ENCODE assay signal across 9 mouse cellular contexts in the genomic region with DNA sequence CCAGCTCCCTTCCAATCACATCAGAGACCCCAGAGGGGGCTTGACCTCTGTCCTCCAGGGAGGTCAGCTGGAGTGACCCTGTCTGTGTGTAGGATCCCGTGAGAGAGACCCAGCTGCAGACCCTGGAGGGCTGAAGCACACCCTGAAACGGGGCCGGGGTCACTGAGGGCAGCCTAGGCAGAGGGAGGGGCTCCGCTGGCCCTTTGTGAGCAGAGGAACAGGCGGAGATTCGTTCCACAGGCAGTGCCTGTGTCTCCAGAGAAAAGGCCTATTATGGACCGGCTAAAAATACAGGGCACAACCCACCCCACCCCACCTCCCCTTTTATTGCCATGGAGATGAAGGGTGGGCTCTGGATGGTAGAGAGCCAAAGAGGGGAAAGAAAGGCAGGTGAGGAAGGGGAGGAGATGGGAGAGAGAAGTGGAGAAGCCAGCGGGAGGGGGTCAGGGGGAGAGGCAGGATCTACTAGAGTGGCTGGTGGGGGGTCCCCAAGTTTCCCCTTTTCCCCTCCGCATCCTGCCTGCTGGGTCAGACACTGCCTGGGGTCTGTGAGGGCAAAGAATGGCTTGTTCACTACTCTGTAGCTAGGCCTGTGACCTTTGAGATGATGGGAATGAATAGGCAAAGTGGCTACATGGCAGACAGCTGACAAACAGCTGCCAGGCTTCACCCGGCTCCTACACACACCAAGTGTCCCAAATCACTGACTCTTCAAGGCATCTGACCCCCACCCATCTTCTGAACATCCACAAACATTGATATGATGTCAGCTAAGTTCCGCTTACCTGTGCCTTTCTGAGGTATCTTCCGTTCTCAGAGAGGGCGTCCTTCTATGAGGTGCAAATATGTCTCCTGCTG. TPM values are rescaled to one million over a fixed set of nuclear protein-coding genes. Genes with fewer than 3 reads are reported as not detected.
DNase-seq lines count a peak whose midpoint lies in the region; ATAC-seq and TF ChIP-seq lines count a peak whose summit lies in the region.
"Had no signal": no experiment of that assay in that cellular context is flagged by ENCODE, and none has a peak within 500 bp of the region (broad histone marks: within the 10 kb centered on the region; RNA-seq: fewer than 3 reads in every experiment).

No protein-coding gene starts in this region.

- TF ChIP-seq CTCF in stomach, postnatal 0 days (IDR thresholded peaks at IDR 0.05; ENCODE audit: low read depth), result no peak

- no peak for DNase-seq in stomach, postnatal 0 days (ENCODE audit: low spot score)
- DNase-seq in frontal cortex, postnatal 14 days (ENCODE audit: low spot score in 2 of 2), result no peak
- no peak for DNase-seq in thymus, postnatal 4 days
- DNase-seq: kidney, postnatal 10 days had no signal

- no peak overlapping the region for H3K9ac ChIP-seq in stomach, embryonic 14.5 days (replicated peaks; ENCODE audit: low read depth, low read length)
- no peak overlapping the region for H3K9ac ChIP-seq in stomach, postnatal 0 days (ENCODE audit: low read length)
- peak overlapping the region; percentile 43; the same call in 1 of the 2 replicates for H3K9ac ChIP-seq in forebrain, embryonic 13.5 days
- H3K9ac ChIP-seq in midbrain, embryonic 13.5 days (replicated peaks), result peak overlapping the region; percentile 39

- H3K4me2 ChIP-seq in stomach, embryonic 14.5 days (replicated peaks; ENCODE audit: low read depth, low read length), result no peak overlapping the region
- H3K4me2 ChIP-seq in stomach, postnatal 0 days (replicated peaks; ENCODE audit: low read depth), result no peak overlapping the region
- H3K4me2 ChIP-seq in forebrain, embryonic 13.5 days, result peak overlapping the region; percentile 38
- peak overlapping the region; percentile 26; the same call in 1 of the 2 replicates for H3K4me2 ChIP-seq in midbrain, embryonic 13.5 days (replicated peaks)

- no peaks in the 10 kb centered on the region for H3K9me3 ChIP-seq in stomach, embryonic 14.5 days (ENCODE audit: control insufficient read depth, low read depth, low read length)
- no peaks in the 10 kb centered on the region for H3K9me3 ChIP-seq in stomach, postnatal 0 days (ENCODE audit: control insufficient read depth, low read length)
- peaks cover 2% of the 10 kb centered on the region for H3K9me3 ChIP-seq in forebrain, embryonic 13.5 days (replicated peaks)
- H3K9me3 ChIP-seq in midbrain, embryonic 13.5 days, result no peaks in the 10 kb centered on the region

- no peaks in the 10 kb centered on the region for H3K36me3 ChIP-seq in stomach, embryonic 14.5 days (ENCODE audit: control insufficient read depth, insufficient read depth, low read length)
- no peaks in the 10 kb centered on the region for H3K36me3 ChIP-seq in stomach, postnatal 0 days (ENCODE audit: control insufficient read depth, insufficient read depth, low read length)
- H3K36me3 ChIP-seq in forebrain, embryonic 13.5 days (ENCODE audit: poor library complexity, severe bottlenecking), result no peaks in the 10 kb centered on the region
- H3K36me3 ChIP-seq in midbrain, embryonic 13.5 days, result no peaks in the 10 kb centered on the region

- H3K27ac ChIP-seq in stomach, embryonic 14.5 days (ENCODE audit: low read length), result no peak overlapping the region
- no peak overlapping the region for H3K27ac ChIP-seq in stomach, postnatal 0 days (replicated peaks)
- peak overlapping the region; percentile 97 for H3K27ac ChIP-seq in forebrain, embryonic 13.5 days
- peak overlapping the region; percentile 93 for H3K27ac ChIP-seq in midbrain, embryonic 13.5 days

- peaks cover 20% of the 10 kb centered on the region for H3K4me1 ChIP-seq in stomach, embryonic 14.5 days (ENCODE audit: control insufficient read depth, insufficient read depth, low read length)
- H3K4me1 ChIP-seq in stomach, postnatal 0 days (replicated peaks; ENCODE audit: control insufficient read depth, insufficient read depth), result no peaks in the 10 kb centered on the region
- H3K4me1 ChIP-seq in forebrain, embryonic 13.5 days, result peaks cover 79% of the 10 kb centered on the region
- peaks cover 75% of the 10 kb centered on the region for H3K4me1 ChIP-seq in midbrain, embryonic 13.5 days (replicated peaks)

- TF ChIP-seq EP300 in stomach, postnatal 0 days (optimal IDR thresholded peaks at IDR 0.05), result no peak

- no peak overlapping the region for H3K4me3 ChIP-seq in stomach, embryonic 14.5 days (ENCODE audit: low read depth, low read length)
- no peak overlapping the region for H3K4me3 ChIP-seq in stomach, postnatal 0 days (ENCODE audit: low read depth, low read length)
- H3K4me3 ChIP-seq in forebrain, embryonic 13.5 days, result no peak overlapping the region
- H3K4me3 ChIP-seq in midbrain, embryonic 13.5 days (replicated peaks), result no peak overlapping the region

- H3K27me3 ChIP-seq in stomach, embryonic 14.5 days (ENCODE audit: control insufficient read depth, insufficient read depth, low read length), result no peaks in the 10 kb centered on the region
- H3K27me3 ChIP-seq in stomach, postnatal 0 days (ENCODE audit: control insufficient read depth, insufficient read depth, low read length), result no peaks in the 10 kb centered on the region
- no peaks in the 10 kb centered on the region for H3K27me3 ChIP-seq in forebrain, embryonic 13.5 days
- no peaks in the 10 kb centered on the region for H3K27me3 ChIP-seq in midbrain, embryonic 13.5 days

- peak; percentile 23; the same call in 1 of the 2 replicates for ATAC-seq in stomach, embryonic 14.5 days (ENCODE audit: insufficient number of reproducible peaks, insufficient read depth, low FRiP score, low read depth)
- ATAC-seq in stomach, postnatal 0 days (ENCODE audit: low FRiP score, low TSS enrichment), result no peak
- peak; percentile 29; the same call in 1 of the 2 replicates for ATAC-seq in forebrain, embryonic 13.5 days
- peak; percentile 77 for ATAC-seq in midbrain, embryonic 13.5 days
- no peak for ATAC-seq in monocyte, adult 5-6 weeks (replicated peaks; ENCODE audit: insufficient number of reproducible peaks, low FRiP score, low TSS enrichment, poor library complexity, severe bottlenecking)

- WGBS in stomach, embryonic 14.5 days, result 39% methylated on average over 13 of the region's 13 CpGs
- 54% methylated on average over 13 of the region's 13 CpGs for WGBS in stomach, postnatal 0 days
- 21% methylated on average over 12 of the region's 13 CpGs for WGBS in forebrain, embryonic 13.5 days
- WGBS in midbrain, embryonic 13.5 days, result 20% methylated on average over 13 of the region's 13 CpGs

RNA-seq across cellular contexts. Expression of gene Cdk5rap3, which starts 16.6 kb away (rescaled TPM):
- 65.2 and 68.7 TPM in 2 replicates for polyA plus RNA-seq in stomach, embryonic 14.5 days (2014; fragmentation: Nextera tagmentation; extraction: Ambion mirVana)
- 61.7 and 64.9 TPM in 2 replicates for polyA plus RNA-seq in stomach, postnatal 0 days (2015; fragmentation: Nextera tagmentation; extraction: Ambion mirVana)
- polyA plus RNA-seq in forebrain, embryonic 13.5 days (2015; fragmentation: Nextera tagmentation; extraction: Ambion mirVana), result 102 and 104 TPM in 2 replicates
- 103 and 104 TPM in 2 replicates for polyA plus RNA-seq in midbrain, embryonic 13.5 days (2015; fragmentation: Nextera tagmentation; extraction: Ambion mirVana)
- total RNA-seq in monocyte, adult 5-6 weeks (2017), result 38.4 to 51.0 TPM (median 44.6 TPM) in 3 replicates

RNA-seq across cellular contexts. Expression of gene Prr15l, which starts 28.2 kb away (rescaled TPM):
- polyA plus RNA-seq in stomach, embryonic 14.5 days (2014; fragmentation: Nextera tagmentation; extraction: Ambion mirVana), result 46.8 and 48.7 TPM in 2 replicates
- polyA plus RNA-seq in stomach, postnatal 0 days (2015; fragmentation: Nextera tagmentation; extraction: Ambion mirVana), result 112 and 116 TPM in 2 replicates
- 0.08 and 0.25 TPM in 2 replicates for polyA plus RNA-seq in forebrain, embryonic 13.5 days (2015; fragmentation: Nextera tagmentation; extraction: Ambion mirVana)
- 0.10 TPM in 1 of 2 replicates, not detected in the other for polyA plus RNA-seq in midbrain, embryonic 13.5 days (2015; fragmentation: Nextera tagmentation; extraction: Ambion mirVana)
- 0.29 TPM in 1 of 3 replicates, not detected in the others for total RNA-seq in monocyte, adult 5-6 weeks (2017)
- polyA plus RNA-seq: cortical plate, adult 2 months had no signal

RNA-seq across cellular contexts. Expression of gene Pnpo, which starts 44.1 kb away (rescaled TPM):
- 25.2 and 26.5 TPM in 2 replicates for polyA plus RNA-seq in stomach, embryonic 14.5 days (2014; fragmentation: Nextera tagmentation; extraction: Ambion mirVana)
- 56.7 and 57.1 TPM in 2 replicates for polyA plus RNA-seq in stomach, postnatal 0 days (2015; fragmentation: Nextera tagmentation; extraction: Ambion mirVana)
- polyA plus RNA-seq in forebrain, embryonic 13.5 days (2015; fragmentation: Nextera tagmentation; extraction: Ambion mirVana), result 13.9 and 20.0 TPM in 2 replicates
- polyA plus RNA-seq in midbrain, embryonic 13.5 days (2015; fragmentation: Nextera tagmentation; extraction: Ambion mirVana), result 18.2 and 18.3 TPM in 2 replicates
- 18.3 to 23.7 TPM (median 20.6 TPM) in 3 replicates for total RNA-seq in monocyte, adult 5-6 weeks (2017)

RNA-seq across cellular contexts. Expression of gene Copz2, which starts 50.0 kb away (rescaled TPM):
- polyA plus RNA-seq in stomach, embryonic 14.5 days (2014; fragmentation: Nextera tagmentation; extraction: Ambion mirVana), result 136 and 141 TPM in 2 replicates
- 84.7 and 95.1 TPM in 2 replicates for polyA plus RNA-seq in stomach, postnatal 0 days (2015; fragmentation: Nextera tagmentation; extraction: Ambion mirVana)
- polyA plus RNA-seq in forebrain, embryonic 13.5 days (2015; fragmentation: Nextera tagmentation; extraction: Ambion mirVana), result 12.3 and 13.8 TPM in 2 replicates
- 14.8 and 19.7 TPM in 2 replicates for polyA plus RNA-seq in midbrain, embryonic 13.5 days (2015; fragmentation: Nextera tagmentation; extraction: Ambion mirVana)
- 0.48 TPM in 1 of 3 replicates, not detected in the others for total RNA-seq in monocyte, adult 5-6 weeks (2017)

Comparison
In these comparisons a context has a peak if more than half of its experiments do, and no peak if none do; other contexts are left out.
1. ATAC-seq: peak in stomach, embryonic 14.5 days (single experiment), forebrain, embryonic 13.5 days (single experiment) and midbrain, embryonic 13.5 days (single experiment); none in stomach, postnatal 0 days (single experiment) and monocyte, adult 5-6 weeks (single experiment).
2. H3K27ac ChIP-seq: peak in forebrain, embryonic 13.5 days (single experiment) and midbrain, embryonic 13.5 days (single experiment); none in stomach, embryonic 14.5 days (single experiment) and stomach, postnatal 0 days (single experiment).
3. H3K4me2 ChIP-seq: peak in forebrain, embryonic 13.5 days (single experiment) and midbrain, embryonic 13.5 days (single experiment); none in stomach, embryonic 14.5 days (single experiment) and stomach, postnatal 0 days (single experiment).
4. H3K9ac ChIP-seq: peak in forebrain, embryonic 13.5 days (single experiment) and midbrain, embryonic 13.5 days (single experiment); none in stomach, embryonic 14.5 days (single experiment) and stomach, postnatal 0 days (single experiment).
5. RNA of gene Prr15l, which starts 28.2 kb away (polyA plus RNA-seq): 112 to 116 TPM in stomach, postnatal 0 days and 46.8 to 48.7 TPM in stomach, embryonic 14.5 days; 0.08 to 0.25 TPM in forebrain, embryonic 13.5 days and 0.10 TPM in midbrain, embryonic 13.5 days; every median in the first group is over 10 times any median in the second.